Mouse (Mus musculus): Measurements from ENCODE around the gene Wdr24. TPM values are rescaled to one million over a fixed set of nuclear protein-coding genes. Genes with fewer than 3 reads are reported as not detected.
"Not testable (repeated sequence)": the region's sequence is repeated elsewhere in the genome, so short reads cannot be mapped to it uniquely, and the experiment has no call there.

Wdr24 gene
- polyA plus RNA-seq, 1 experiment, result 40.0 TPM

DNA sequence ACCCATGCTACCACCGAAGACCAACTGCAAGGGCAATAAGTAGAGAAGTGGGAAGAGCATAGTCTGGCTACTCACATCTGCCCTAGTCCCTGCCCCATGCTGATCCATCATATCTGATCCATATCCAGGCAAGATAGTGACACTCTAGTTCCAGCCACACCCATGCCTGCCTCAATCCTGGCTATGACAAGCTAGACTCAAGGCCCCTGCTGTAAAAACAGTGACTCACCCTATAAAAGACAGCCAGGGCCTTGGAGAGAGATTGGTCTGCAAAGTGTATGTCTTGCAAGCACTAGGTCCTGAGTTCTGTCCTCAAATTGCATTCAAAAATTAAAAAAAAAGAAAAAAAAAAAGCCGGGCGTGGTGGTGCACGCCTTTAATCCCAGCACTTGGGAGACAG is 16.9 kb upstream of the Wdr24 start:
- DNase-seq (ENCODE audit: extremely low spot score in 1 of 2, low spot score in 1 of 2), result no peak

DNA sequence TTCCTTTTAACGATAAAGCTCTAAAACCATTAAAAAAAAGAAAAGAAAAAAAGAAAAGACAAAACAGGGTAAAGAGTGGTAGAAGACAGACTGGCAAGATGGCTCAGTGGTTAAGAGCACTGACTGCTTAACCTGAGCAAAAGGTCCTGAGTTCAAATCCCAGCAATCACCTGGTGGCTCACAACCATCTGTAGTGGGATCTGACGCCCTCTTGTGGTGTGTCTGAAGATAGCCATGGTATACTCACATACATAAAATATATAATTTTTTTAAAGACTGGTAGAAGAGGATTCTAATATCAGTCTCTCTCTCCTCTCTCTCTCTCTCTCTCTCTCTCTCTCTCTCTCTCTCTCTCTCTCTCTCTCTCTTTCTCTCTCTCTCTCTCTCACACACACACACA is 16.0 kb upstream of the Wdr24 start:
- DNase-seq (ENCODE audit: extremely low spot score in 1 of 2, low spot score in 1 of 2), result not testable (repeated sequence)

DNA sequence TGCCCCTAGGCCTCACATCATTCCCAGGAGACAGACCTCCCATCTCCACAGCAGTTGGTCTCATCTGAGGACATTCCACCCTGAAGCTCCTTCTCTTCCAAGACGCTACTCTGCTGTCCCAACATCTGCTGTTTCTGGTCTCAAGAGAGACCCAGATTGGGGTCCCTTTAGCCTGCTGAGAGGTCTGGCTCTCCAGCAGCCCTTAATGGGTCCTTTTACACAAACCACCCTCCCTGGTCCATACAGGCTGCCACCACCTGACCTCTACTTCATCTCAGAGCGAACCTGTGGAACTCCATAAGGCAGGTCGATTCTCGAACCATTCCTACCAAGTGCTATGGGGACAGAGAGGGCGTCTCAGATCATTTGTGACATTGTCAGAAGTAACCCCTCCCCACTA is 15.4 kb upstream of the Wdr24 start:
- DNase-seq (ENCODE audit: extremely low spot score in 1 of 2, low spot score in 1 of 2), result no peak

DNA sequence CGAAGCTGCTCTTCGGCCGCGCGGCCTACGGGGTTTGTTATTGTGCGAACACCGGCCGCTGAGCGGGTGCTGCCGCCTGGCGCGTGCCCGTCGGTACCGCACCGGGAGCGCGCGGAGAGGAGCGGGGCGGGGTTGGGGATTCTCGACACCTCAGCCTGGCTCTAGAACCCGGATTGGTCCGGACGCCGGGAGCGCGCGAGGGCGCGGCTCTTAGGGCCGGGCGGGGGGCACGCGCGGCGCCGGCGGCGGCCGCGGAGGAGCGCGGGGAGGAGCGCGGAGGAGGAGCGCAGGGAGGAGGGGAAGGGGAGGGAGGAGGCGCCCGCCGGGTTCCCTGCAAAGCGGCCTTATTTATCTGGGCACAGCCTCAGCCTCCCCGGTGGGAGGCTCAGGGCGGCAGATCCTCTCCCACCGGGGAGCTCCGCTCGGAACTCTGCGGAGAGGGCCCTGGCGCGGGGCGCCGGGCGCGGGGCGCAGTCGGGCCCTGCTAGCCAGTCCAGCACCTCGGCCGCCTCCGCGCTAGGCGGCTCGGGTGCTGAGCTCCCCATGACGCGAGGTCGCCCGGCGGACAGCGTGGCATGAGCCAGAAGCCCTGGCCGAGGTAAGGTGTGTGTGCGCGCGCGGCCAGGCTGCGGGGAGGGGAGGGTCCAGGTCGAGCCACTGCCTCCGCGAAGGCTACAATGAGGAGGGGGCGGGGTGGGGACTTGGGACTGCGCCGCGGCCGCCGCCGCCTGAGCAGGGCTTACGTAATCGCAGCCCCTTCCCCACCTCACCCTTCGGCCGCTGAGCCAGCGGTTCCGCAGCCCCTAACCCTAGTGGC is 14.4 kb upstream of the Wdr24 start, which contains the start of gene Fbxl16:
Fbxl16 (plus strand) TSS at position 297 of the 817 bp plus-strand sequence.
- DNase-seq (ENCODE audit: extremely low spot score in 1 of 2, low spot score in 1 of 2), result peak; percentile 81 to 92

DNA sequence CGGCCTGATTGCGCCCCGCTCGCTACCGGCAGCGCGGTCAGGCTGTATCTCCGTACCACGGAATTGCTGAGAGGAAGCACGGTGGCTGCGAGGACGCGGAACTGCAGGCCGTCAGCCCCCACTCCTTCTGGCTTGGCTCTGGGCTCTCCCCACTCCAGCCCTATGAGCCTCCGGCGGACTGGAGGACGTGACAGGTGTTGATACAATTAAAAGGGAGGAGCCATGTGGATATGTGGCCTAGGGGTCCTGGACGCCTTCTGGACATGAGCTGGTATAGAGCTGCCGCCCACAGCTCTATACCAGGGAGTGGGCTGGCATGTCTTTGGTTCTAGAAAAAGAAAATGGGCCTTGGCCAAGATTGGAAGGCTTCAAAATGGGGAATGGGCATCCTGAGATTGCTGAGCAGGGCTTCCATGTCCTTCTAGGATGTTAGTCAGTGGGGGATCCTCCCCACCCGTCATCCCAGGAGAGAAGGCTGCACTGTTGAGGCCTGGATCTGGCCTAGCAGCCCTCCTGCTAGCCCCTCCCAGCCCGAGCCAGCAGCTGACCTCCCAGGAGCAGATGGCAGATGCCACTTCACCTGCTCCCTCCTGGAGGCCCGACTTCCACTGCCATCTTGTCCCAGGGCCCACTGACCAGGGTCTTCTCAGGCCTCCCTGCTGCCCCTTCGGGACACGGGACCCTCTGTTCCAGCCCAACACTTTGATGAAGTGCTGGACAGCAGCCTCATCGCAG is 13.7 kb upstream of the Wdr24 start:
- DNase-seq (ENCODE audit: extremely low spot score in 1 of 2, low spot score in 1 of 2), result no peak

DNA sequence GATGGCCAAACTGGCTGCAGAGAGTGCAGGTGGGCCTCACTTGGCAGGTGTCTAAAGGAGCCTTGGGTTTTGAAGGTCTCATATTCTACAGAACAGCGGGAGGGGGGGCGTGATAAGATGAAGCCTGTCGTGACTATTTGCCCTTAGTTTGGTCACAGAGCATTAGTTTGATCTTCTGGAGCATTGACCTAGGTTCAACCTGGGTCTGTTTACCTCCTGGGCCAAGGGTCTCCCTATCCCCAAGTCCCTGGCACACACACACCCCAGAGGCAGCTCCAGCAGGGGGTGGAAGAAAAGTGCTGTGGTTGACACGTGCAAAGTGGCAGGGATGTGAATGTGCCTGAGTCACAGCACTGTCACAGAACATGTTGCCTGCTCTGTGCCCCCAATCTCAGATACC is 12.5 kb upstream of the Wdr24 start:
- DNase-seq (ENCODE audit: extremely low spot score in 1 of 2, low spot score in 1 of 2), result no peak

DNA sequence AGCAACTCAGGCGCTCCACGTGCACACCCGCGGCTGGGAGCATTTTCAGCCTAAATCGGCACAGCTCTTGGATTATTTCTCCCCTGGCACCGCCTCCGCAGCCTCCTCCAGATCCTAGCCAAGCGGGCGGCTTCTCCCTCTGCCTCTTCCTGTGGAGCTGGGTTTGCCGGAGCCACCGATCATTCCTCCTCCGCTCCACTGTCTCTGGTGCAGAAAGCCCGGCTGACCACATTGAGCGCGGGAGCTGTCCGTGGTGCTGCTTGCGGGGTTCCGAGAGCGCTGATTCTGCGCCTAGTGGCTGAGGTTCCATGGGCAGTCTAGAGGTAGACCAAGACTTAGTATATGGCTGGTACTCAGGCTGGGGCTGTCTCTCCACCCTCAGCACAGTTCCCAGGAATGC is 10.0 kb upstream of the Wdr24 start:
- DNase-seq (ENCODE audit: extremely low spot score in 1 of 2, low spot score in 1 of 2), result peak in 1 of 2 experiments; percentile 92

DNA sequence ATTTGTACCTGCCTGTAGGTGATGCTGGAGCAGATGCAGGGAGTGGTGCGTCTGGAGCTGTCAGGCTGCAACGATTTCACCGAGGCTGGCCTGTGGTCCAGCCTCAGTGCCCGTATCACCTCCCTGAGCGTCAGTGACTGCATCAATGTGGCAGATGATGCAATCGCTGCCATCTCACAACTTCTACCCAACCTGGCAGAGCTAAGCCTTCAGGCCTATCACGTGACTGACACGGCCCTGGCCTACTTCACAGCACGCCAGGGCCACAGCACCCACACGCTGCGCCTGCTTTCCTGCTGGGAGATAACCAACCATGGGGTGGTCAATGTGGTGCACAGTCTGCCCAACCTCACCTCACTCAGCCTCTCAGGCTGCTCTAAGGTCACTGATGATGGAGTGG is 5.8 kb upstream of the Wdr24 start:
- no peak for DNase-seq (ENCODE audit: extremely low spot score in 1 of 2, low spot score in 1 of 2)

DNA sequence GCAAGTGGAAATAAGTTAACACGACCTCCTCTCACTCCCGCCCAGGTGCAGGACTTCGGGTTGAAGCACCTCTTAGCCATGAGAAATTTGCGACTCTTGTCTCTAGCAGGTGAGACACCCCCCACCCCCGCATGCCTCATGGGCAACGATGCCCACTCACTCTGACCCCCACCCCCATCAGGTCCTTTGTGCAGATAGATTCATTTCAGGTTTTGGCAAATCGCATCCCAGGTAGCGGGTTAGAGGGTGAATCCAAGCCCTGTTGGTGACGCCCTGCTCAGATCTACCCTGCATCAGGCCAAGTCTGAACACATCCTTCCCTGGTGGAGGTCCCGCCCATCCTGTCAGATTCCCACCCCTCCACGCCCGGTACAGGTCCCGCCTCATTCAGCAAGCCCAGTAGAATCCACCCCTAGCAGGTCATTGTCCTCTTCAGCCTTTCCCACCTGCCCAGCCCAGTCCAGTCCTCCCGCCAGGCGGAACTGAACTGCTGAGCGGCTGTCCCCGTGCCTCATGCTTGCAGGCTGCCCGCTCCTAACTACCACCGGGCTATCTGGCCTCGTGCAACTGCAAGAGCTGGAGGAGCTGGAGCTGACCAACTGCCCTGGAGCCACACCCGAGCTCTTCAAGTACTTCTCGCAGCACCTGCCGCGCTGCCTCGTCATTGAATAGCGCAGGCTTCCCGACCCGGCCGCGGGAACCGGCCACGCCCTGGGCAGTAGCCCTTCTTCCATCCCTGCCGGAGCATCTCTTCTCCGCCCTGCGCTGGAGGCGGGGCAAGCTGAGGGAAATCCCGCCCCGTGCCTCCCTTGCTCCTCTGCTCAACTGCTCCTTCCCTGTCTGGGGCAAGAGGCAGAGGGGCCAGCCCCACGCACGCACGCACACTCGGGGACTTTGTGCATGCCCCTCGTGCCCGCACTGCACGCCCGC is 4.3 kb upstream of the Wdr24 start:
- DNase-seq (ENCODE audit: extremely low spot score in 1 of 2, low spot score in 1 of 2), result no peak

DNA sequence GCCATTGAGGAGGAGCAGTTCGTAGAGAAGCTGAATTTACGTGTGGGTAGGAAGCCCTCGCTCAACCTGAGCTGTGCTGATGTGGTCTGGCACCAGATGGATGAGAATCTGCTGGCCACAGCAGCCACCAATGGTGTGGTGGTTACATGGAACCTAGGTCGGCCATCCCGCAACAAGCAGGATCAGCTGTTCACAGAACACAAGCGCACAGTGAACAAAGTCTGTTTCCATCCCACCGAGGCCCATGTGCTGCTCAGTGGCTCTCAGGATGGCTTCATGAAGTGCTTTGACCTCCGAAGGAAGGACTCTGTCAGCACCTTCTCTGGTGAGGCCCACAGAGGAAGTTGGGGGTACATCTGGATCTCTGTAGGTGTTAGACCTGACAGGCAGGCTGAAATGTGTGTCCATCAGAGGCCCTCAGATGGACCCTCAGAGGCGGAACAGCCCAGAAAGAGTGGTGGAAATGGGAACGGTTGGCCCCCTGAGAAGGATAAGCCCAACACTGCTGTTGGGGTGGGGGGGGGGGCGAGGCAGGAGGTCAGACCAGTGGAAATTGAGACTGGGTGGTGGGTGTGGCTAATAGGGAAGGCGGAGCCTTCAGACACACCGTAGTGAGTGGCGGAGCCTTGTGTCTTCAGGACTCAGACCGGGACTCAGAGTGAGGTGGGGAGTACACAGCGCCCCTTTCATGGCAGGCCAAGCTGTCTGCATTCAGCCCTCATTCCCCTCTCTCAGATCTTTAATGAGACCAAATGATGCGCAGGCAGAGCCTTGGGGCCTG is 1.1 kb downstream of the Wdr24 start:
- no peak for DNase-seq (ENCODE audit: extremely low spot score in 1 of 2, low spot score in 1 of 2)

DNA sequence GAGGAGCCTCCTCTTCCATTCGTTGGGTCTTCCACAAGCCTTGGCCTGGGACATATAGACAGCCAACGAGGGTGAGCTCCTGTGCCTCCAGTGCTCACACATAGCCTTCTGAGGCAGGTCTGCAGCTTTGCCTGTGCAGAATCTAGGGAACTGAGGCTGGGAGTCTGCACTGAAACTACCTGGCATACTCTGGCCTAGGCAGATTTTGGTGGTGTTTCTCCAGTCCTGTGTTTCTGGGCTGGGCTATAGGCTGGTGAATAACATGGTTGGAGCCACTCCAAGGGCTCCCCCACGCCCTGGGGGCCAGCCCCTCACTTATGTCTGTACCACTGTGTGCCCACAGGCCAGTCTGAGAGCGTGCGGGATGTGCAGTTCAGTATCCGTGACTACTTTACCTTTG is 1.9 kb downstream of the Wdr24 start:
- DNase-seq (ENCODE audit: extremely low spot score in 1 of 2, low spot score in 1 of 2), result no peak

DNA sequence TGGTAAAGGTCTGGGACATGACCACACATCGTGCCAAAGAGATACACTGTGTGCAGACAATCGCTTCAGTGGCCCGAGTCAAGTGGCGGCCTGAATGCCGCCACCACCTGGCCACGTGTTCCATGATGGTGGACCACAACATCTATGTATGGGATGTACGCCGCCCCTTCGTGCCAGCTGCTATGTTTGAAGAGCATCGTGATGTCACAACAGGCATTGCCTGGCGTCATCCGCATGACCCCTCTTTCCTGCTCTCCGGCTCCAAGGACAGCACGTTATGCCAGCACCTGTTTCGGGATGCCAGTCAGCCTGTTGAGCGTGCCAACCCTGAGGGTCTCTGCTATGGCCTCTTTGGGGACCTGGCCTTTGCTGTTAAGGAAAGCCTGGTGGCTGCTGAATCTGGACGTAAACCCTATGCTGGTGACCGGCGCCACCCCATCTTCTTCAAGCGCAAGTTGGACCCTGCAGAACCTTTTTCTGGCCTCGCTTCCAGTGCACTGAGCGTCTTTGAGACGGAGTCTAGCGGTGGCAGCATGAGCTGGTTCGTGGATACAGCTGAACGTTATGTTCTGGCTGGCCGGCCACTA is 2.6 kb downstream of the Wdr24 start:
- DNase-seq (ENCODE audit: extremely low spot score in 1 of 2, low spot score in 1 of 2), result no peak

DNA sequence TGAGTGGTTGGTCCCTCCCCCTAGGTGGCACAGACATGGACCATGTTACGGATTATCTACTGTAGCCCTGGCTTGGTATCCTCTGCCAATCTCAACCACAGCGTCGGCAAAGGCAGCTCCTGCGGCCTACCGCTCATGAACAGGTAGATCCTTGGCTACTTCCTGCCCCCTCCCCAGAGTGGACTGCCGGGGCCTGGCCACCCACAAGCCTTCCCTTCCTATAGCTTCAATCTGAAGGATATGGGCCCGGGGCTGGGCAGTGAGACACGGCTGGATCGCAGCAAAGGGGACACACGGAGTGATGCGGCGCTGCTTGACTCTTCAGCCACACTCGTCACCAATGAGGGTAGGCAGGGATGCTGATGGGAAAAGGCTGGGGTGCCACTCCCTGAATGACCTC is 3.6 kb downstream of the Wdr24 start:
- no peak for DNase-seq (ENCODE audit: extremely low spot score in 1 of 2, low spot score in 1 of 2)

DNA sequence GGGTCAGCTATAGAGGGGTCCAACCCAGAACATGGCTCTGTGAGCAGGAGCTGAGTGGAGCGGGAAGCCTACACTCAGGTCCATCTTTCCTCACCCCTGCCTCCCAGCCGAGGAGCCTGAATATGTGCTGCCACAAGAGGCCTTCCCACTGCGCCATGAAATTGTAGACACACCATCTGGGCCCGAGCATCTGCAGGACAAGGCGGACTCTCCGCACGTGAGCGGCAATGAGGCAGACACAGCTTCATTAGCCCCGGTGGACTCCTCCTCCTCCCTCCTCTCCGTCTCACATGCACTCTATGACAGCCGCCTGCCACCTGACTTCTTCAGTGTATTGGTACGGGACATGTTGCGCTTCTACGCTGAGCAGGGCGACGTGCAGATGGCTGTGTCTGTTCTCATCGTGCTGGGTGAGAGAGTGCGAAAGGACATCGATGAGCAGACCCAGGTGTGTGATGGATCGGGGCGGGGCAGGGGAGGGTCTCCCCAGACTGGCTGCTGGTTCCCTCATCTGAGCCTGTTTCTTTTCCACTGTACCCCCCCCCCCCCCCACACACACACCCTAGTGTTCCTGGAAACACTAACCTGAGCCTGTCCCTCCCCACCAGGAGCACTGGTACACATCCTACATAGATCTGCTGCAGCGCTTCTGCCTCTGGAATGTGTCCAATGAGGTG is 4.3 kb downstream of the Wdr24 start:
- no peak for DNase-seq (ENCODE audit: extremely low spot score in 1 of 2, low spot score in 1 of 2)

DNA sequence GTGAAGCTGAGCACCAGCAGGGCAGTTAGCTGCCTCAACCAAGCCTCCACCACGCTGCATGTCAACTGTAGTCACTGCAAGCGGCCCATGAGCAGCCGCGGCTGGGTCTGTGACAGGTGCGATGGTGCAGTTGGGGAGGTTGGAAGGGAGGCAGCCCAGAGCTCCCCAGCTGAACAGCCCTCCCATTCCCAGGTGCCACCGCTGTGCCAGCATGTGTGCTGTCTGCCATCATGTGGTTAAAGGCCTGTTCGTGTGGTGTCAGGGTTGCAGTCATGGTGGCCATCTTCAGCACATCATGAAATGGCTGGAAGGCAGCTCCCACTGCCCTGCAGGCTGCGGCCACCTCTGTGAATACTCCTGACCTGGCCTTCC is 4.8 kb downstream of the Wdr24 start:
- no peak for DNase-seq (ENCODE audit: extremely low spot score in 1 of 2, low spot score in 1 of 2)

DNA sequence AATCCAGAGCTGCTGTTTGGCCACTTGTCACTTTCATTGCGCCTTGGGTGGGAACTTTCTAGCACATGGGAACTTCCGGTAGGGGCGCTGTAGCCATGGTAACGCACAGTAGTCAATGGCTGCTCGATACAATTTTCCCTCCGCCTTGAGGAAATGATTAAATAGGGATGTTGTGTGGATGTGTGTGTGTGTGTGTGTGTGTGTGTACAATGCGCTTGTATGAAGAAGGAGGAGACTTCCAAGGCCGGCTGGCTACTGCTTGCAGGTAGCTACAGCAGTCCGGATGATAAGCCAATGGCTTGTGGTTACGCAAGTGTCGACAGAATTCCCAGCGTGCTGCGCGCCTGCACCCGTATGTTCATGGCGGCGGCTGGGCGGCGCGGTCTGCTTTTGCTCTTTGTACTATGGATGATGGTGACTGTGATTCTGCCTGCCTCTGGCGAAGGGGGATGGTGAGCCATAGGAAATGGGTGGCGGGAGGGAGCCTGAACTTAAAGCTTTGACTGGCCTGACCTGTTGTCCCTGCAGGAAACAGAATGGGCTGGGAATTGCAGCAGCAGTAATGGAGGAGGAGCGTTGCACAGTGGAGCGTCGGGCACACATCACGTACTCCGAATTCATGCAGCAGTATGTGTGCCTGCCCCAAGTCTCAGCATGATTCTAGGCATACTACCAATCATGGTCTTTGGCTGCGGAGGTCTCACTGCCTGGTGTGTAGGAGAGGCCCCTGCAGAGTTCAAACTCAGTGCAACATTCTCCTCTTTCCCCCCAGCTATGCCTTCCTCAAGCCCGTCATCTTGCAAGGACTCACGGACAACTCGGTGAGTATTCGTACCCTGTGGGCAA is 5.5 kb downstream of the Wdr24 start, which contains the start of gene Jmjd8:
Jmjd8 (plus strand) TSS at position 156 of the 846 bp plus-strand sequence.
- DNase-seq (ENCODE audit: extremely low spot score in 1 of 2, low spot score in 1 of 2), result peak in 1 of 2 experiments; percentile 89

DNA sequence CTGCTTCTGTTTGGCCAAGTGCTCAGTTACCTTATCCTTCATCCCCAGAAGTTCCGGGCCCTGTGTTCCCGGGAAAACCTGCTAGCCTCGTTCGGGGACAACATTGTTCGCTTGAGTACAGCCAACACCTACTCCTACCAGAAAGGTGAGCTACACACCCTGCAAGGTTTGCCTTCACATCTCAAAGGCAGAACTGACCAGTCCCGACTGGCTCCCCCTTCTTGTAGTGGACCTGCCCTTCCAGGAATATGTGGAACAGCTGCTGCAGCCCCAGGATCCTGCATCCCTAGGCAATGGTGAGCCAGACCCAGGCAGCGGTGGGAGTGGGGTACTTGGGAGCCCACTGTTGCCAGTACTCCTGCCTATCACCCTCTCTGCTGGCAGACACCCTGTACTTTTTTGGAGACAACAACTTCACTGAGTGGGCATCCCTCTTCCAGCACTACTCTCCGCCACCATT is 6.2 kb downstream of the Wdr24 start:
- DNase-seq (ENCODE audit: extremely low spot score in 1 of 2, low spot score in 1 of 2), result no peak

DNA sequence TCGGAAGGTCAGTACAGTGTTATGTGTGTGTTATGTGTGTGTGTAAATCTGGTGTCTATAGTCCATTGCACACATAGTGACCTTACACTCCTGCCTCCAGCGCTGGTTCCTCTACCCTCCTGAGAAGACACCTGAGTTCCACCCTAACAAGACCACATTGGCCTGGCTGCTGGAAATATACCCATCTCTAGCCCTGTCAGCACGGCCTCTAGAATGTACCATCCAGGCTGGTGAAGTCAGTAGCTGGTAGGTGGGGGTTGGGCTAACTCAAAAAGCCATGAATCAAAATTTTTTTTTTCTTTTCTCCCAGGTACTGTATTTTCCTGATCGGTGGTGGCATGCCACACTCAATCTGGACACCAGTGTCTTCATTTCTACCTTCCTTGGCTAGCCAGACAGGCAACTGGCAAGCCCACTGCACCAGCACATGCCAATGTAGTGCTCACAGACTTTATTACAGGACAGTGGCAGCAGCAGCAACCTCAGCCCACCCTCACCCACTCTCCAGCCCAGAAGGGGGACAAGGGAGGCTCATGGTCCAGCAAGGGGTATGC is 6.8 kb downstream of the Wdr24 start:
- no peak for DNase-seq (ENCODE audit: extremely low spot score in 1 of 2, low spot score in 1 of 2)

Measured in frontal cortex, adult 2 months (tissue).